Mouse (Mus musculus) small intestine, adult 2 months (tissue): ENCODE measurements around the gene Olfr106-ps. TPM values are rescaled to one million over a fixed set of nuclear protein-coding genes. Genes with fewer than 3 reads are reported as not detected.

Experiments used
- H3K27ac ChIP-seq: fragments of 200-500 bp; 2 replicates; pipeline ENCODE4 v1.5.1; 2012; ENCODE audit warnings: low read depth, low read length, control low read depth, inconsistent platforms; ENCODE audit not compliant: insufficient read depth
- H3K27me3 ChIP-seq: fragments of 200-500 bp; 2 replicates; pipeline ENCODE4 v1.6.1; 2012; ENCODE audit warnings: mild to moderate bottlenecking, moderate library complexity, low read length, inconsistent platforms; ENCODE audit not compliant: control insufficient read depth, insufficient read depth
- H3K36me3 ChIP-seq: fragments of 200-500 bp; 2 replicates; pipeline ENCODE4 v1.6.1; 2012; ENCODE audit warnings: mild to moderate bottlenecking, low read length, control low read depth, inconsistent platforms; ENCODE audit not compliant: control insufficient read depth, insufficient read depth
- H3K4me1 ChIP-seq: fragments of 200-500 bp; 2 replicates; pipeline ENCODE4 v1.6.1; 2012; ENCODE audit warnings: low read length, inconsistent platforms, mixed read lengths; ENCODE audit not compliant: control insufficient read depth, insufficient read depth, insufficient read length
- H3K4me3 ChIP-seq: fragments of 200-500 bp; 2 replicates; pipeline ENCODE4 v1.5.1; 2012; ENCODE audit warnings: low read depth, mild to moderate bottlenecking, control low read depth, inconsistent platforms, low read length, moderate library complexity
- CTCF ChIP-seq: fragments of 200-500 bp; IDR thresholded peaks from 2 replicates; pipeline ENCODE4 v1.5.1; 2012; ENCODE audit warnings: low read depth, mild to moderate bottlenecking, control low read depth, inconsistent platforms, low read length, moderate library complexity, mixed read lengths; ENCODE audit not compliant: insufficient replicate concordance, insufficient read length; ENCODE audit errors: extremely low read depth
- POLR2A ChIP-seq: fragments of 200-500 bp; IDR thresholded peaks from 2 replicates; pipeline ENCODE4 v1.6.1; 2012; ENCODE audit warnings: low read depth, mild to moderate bottlenecking, control low read depth, inconsistent platforms, low read length, moderate library complexity
- WGBS: fragments of 180-500 bp; shearing (Covaris S2); methylation state at CpG from one replicate; pipeline ENCODE4 v1.1.7; 2018; 5-methylcytosine and 5-hydroxymethylcytosine counted together
- polyA plus RNA-seq: library from polyadenylated mRNA; depleted of rRNA; stranded (reverse); fragments of >200 nt; gene quantifications from 2 replicates; pipeline ENCODE4 v1.2.3, GENCODE M21; 2012; rRNA removed

Gene Olfr106-ps
- polyA plus RNA-seq: not detected in 2 replicates

DNA sequence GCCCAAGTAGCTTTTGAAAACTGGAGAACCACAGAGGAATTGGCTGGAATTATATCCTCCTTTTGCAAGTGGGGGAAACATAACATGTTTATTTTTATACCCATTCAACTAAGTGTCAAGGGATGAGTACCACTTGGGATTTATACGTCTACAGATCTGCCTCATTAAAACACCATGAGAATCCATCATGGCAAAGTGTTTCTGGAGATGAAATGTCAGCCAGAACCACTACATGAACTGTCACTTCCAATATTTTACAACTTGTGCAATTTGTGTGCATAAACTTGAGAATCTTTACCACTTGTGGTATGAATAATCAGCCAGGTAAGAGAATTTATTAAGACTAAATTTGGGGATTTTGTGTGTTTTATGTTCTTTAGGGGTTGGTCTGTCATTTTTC, at the start of gene Olfr106-ps:
Gene Olfr106-ps (plus strand): TSS at position 301 of the 400 bp plus-strand sequence.
- no peaks in the 10 kb centered on the region for H3K27me3 ChIP-seq
- 84% methylated on average over 1 of the region's 1 CpGs for WGBS
- no peaks in the 10 kb centered on the region for H3K36me3 ChIP-seq
- TF ChIP-seq CTCF: no peak
- H3K4me1 ChIP-seq: no peaks in the 10 kb centered on the region
- no peak within 1 kb of the TSS for H3K4me3 ChIP-seq
- no peak within 1 kb of the TSS for H3K27ac ChIP-seq

DNA sequence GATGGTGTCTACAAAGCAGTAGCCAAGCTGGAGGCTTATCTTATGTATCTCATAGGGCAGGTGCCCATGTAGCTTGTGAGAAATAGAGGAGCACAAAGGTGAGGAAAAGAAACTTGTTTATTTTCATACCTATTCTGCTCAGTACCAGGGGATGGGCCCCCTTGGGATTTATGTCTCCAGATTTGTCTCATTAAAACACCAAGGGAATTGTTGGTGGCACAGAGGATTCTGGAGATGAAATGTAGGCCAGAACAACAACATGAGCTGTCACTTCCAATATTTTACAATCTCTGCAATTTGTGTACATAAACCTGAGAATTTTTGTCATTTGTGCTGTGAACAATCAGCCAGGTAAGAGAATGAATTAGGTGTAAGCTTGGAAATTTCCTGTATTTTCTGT, 30.9 kb upstream of the Olfr106-ps start, which contains the start of gene Olfr104-ps:
Gene Olfr104-ps (plus strand): TSS at position 301 of the 400 bp plus-strand sequence.
- no peak within 1 kb of the TSS for H3K4me3 ChIP-seq
- no peak within 1 kb of the TSS for H3K27ac ChIP-seq
- no peaks in the 10 kb centered on the region for H3K4me1 ChIP-seq
- H3K27me3 ChIP-seq: no peaks in the 10 kb centered on the region
- no peaks in the 10 kb centered on the region for H3K36me3 ChIP-seq
- TF ChIP-seq CTCF (no peak), POLR2A (no peak)

DNA sequence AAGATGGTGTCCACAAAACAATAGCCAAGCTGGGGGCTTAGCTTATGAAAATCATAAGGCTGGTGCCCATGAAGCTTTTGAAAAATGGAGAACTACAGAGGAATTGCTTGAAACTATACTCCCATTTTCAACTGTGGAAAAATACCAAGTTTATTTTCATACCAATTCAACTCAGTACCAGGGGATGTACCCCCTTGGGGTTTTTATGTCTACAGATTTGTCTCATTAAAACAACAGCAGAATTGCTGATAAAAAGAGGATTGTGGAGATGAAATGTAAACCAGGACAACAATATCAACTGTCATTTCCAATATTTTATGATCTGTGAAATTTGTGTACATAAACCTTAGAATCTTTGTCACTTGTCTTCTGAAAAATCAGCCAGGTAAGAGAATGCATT, 11.5 kb upstream of the Olfr106-ps start, which contains the start of gene Olfr105-ps:
Gene Olfr105-ps (plus strand): TSS at position 301 of the 400 bp plus-strand sequence.
- H3K4me1 ChIP-seq: no peaks in the 10 kb centered on the region
- H3K27ac ChIP-seq: no peak within 1 kb of the TSS
- no peak for TF ChIP-seq CTCF
- TF ChIP-seq POLR2A: no peak
- H3K4me3 ChIP-seq: no peak within 1 kb of the TSS
- H3K27me3 ChIP-seq: no peaks in the 10 kb centered on the region
- no peaks in the 10 kb centered on the region for H3K36me3 ChIP-seq

DNA sequence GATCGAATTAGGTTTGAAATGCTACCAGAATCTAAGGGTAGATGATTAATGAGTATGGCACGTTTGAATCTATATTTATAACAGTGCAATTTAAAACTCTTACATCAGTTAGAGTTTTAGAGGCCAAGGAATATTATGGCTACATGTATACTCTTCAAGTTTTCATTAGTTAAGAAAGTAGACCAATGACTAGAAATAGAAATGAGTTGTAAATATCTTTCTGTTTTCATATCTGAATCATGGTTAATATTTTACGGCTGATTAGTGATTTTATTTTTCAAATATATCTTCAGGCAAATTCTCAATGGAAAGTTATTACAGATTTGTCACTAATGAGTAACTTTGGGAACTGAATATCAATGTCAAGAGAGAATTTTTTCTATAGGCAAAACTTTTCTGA, 8.7 kb downstream of the Olfr106-ps start, which contains the start of gene Olfr107:
Gene Olfr107 (plus strand): TSS at position 301 of the 400 bp plus-strand sequence.
- Histone ChIP-seq H3K36me3 (no peaks in the 10 kb centered on the region), H3K27me3 (no peaks in the 10 kb centered on the region), H3K4me3 (no peak within 1 kb of the TSS), H3K4me1 (no peaks in the 10 kb centered on the region), H3K27ac (no peak within 1 kb of the TSS)
- TF ChIP-seq CTCF (no peak), POLR2A (no peak)
- WGBS: 70% methylated on average over 3 of the region's 3 CpGs

DNA sequence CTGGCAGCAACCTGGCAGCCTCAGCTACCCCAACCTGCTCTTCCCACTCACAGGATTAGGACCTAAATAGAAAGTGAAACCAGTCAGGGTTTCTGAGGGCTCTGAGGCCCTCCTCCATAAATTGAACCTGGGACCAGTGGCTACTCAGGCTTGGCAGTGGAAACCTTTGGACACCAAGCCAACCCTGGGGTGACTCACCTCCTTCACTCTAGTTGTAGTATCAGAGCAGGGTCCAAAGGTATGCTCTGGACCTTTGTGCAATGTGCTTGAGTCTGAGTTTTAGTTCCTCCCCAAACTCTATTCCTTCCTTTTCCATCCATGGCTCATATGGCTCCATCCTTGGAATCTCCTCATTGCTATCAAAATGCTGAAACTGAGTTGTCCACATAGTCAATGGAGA, 23.2 kb downstream of the Olfr106-ps start:
- H3K4me1 ChIP-seq: no peaks in the 10 kb centered on the region
- no peak overlapping the region for H3K27ac ChIP-seq
- H3K27me3 ChIP-seq: no peaks in the 10 kb centered on the region
- H3K36me3 ChIP-seq: no peaks in the 10 kb centered on the region
- TF ChIP-seq CTCF (no peak), POLR2A (no peak)
- H3K4me3 ChIP-seq: no peak overlapping the region

DNA sequence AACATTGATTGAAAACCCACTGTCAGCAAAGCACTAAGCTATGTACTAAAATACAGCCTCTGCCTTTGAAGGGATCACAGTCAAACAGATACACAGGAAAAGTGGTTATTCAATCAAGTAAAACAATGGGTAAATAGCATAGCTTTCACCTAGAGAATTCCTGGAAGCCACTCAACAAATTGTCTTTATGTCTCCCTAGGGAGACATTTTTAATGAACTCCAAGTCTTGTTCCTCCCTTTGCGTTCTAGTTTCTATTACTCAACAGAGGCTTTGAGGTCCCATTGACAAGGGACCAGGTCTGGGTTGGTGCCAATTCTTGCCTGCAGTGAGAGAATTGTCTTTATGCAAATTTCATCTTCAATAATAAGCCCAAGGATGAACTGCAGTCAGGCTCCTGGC, 55.0 kb downstream of the Olfr106-ps start, which contains the start of gene Olfr108:
Gene Olfr108 (plus strand): TSS at position 301 of the 400 bp plus-strand sequence.
- WGBS: 88% methylated on average over 1 of the region's 1 CpGs
- H3K36me3 ChIP-seq: no peaks in the 10 kb centered on the region
- H3K27me3 ChIP-seq: no peaks in the 10 kb centered on the region
- H3K4me3 ChIP-seq: no peak within 1 kb of the TSS
- H3K4me1 ChIP-seq: no peaks in the 10 kb centered on the region
- TF ChIP-seq POLR2A (no peak), CTCF (no peak)
- no peak within 1 kb of the TSS for H3K27ac ChIP-seq

Other genes with a start within 250 kb of the Olfr106-ps start
- gene Olfr93, start 228.9 kb upstream of the Olfr106-ps start, polyA plus RNA-seq: not detected in 2 replicates
- 0.79 TPM in 1 of 2 replicates, not detected in the other for gene Ubd, start 196.5 kb upstream of the Olfr106-ps start, polyA plus RNA-seq
- gene Olfr94, start 189.4 kb upstream of the Olfr106-ps start, polyA plus RNA-seq: not detected in 2 replicates
- not detected in 2 replicates for gene Olfr95, start 177.3 kb upstream of the Olfr106-ps start, polyA plus RNA-seq
- not detected in 2 replicates for gene Olfr96, start 170.2 kb upstream of the Olfr106-ps start, polyA plus RNA-seq
- gene Olfr97, start 153.1 kb upstream of the Olfr106-ps start, polyA plus RNA-seq: not detected in 2 replicates
- not detected in 2 replicates for gene Olfr98, start 126.6 kb upstream of the Olfr106-ps start, polyA plus RNA-seq
- gene H2-M3, start 120.2 kb upstream of the Olfr106-ps start, polyA plus RNA-seq: 3.1 and 4.0 TPM in 2 replicates
- not detected in 2 replicates for gene Olfr99, start 106.9 kb upstream of the Olfr106-ps start, polyA plus RNA-seq
- gene Olfr101, start 86.1 kb upstream of the Olfr106-ps start, polyA plus RNA-seq: not detected in 2 replicates
- gene Olfr102, start 73.3 kb upstream of the Olfr106-ps start, polyA plus RNA-seq: not detected in 2 replicates
- not detected in 2 replicates for gene Olfr103, start 50.7 kb upstream of the Olfr106-ps start, polyA plus RNA-seq
- gene Olfr104-ps, start 30.8 kb upstream of the Olfr106-ps start, polyA plus RNA-seq: not detected in 2 replicates
- not detected in 2 replicates for gene Olfr105-ps, start 11.4 kb upstream of the Olfr106-ps start, polyA plus RNA-seq
- not detected in 2 replicates for gene Olfr107, start 8.8 kb downstream of the Olfr106-ps start, polyA plus RNA-seq
- gene Olfr108, start 55.1 kb downstream of the Olfr106-ps start, polyA plus RNA-seq: not detected in 2 replicates
- not detected in 2 replicates for gene Olfr109, start 68.5 kb downstream of the Olfr106-ps start, polyA plus RNA-seq
- gene H2-M2, start 93.2 kb downstream of the Olfr106-ps start, polyA plus RNA-seq: 0.80 and 0.93 TPM in 2 replicates
- not detected in 2 replicates for gene Olfr110, start 102.1 kb downstream of the Olfr106-ps start, polyA plus RNA-seq
- not detected in 2 replicates for gene Olfr111, start 117.6 kb downstream of the Olfr106-ps start, polyA plus RNA-seq
- not detected in 2 replicates for gene Olfr112, start 179.1 kb downstream of the Olfr106-ps start, polyA plus RNA-seq
- gene Olfr113, start 187.3 kb downstream of the Olfr106-ps start, polyA plus RNA-seq: not detected in 2 replicates
- gene Olfr114, start 202.3 kb downstream of the Olfr106-ps start, polyA plus RNA-seq: not detected in 2 replicates
- gene Olfr115, start 236.7 kb downstream of the Olfr106-ps start, polyA plus RNA-seq: not detected in 2 replicates
- gene Olfr116, start 236.8 kb downstream of the Olfr106-ps start, polyA plus RNA-seq: not detected in 2 replicates